Mouse (Mus musculus): ENCODE data around the gene Aagab.

DNA sequence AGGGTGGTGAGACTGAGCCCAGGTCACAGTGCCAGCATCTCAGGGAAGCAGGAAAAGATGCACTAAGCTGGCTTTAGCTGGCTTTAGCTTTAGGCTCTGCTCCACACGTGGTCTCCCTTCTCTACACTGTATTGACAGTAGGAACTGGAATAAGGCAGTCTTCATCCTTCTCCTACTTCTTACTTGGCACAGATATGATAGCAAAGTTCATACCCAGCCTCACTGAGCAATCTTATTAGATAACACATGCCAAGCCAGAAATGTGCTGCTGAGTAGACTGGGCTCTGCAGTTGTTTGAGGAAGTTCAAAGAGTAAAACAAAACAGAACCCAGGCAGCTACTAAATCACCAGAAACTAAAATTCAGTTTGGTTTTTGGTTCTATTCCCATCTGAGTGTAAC is 11.1 kb downstream of the Aagab start:
- TF ChIP-seq CTCF (IDR thresholded peaks at IDR 0.05; ENCODE audit: low read depth, low read length) (no peak), POLR2A (IDR thresholded peaks at IDR 0.05; ENCODE audit: insufficient read depth, low read length) (no peak)
